Mouse (Mus musculus): ENCODE data around the gene Pkp1.

GRCm38 (mm10) chr1:135840675-135841395 lies 78.2 kb downstream of the Pkp1 start:
- TF ChIP-seq CTCF (IDR thresholded peaks at IDR 0.05; ENCODE audit: control insufficient read depth, insufficient read depth, low read length) (no peak), POLR2A (IDR thresholded peaks at IDR 0.05; ENCODE audit: borderline replicate concordance, control insufficient read depth, low read depth, low read length) (no peak)
